Mouse (Mus musculus) hindbrain, embryonic 16.5 days (tissue): ENCODE data around the gene Tubb5. TPM values are rescaled to one million over a fixed set of nuclear protein-coding genes. Genes with fewer than 3 reads are reported as not detected.
A peak's percentile ranks its signal among the peaks of the same experiment; 100 is the strongest.

ENCODE experiments used
- ATAC-seq: fragments of 200-750 bp; cut with Nextera tagmentation; 2 replicates; pipeline ENCODE4 v1.8.0; 2017; ENCODE audit warnings: moderate TSS enrichment, moderate library complexity
- H3K27ac ChIP-seq: fragments of 300-500 bp; sonication (generic); 2 replicates; pipeline ENCODE4 v1.5.1; 2014; ENCODE audit warnings: low read depth, mild to moderate bottlenecking, control low read depth, low read length, moderate library complexity
- H3K27me3 ChIP-seq: fragments of 300-500 bp; sonication (generic); replicated peaks from 2 replicates; pipeline ENCODE4 v1.6.1; 2014; ENCODE audit warnings: low read length; ENCODE audit not compliant: control insufficient read depth, insufficient read depth
- H3K36me3 ChIP-seq: fragments of 300-500 bp; sonication (generic); 2 replicates; pipeline ENCODE4 v1.6.1; 2014; ENCODE audit warnings: mild to moderate bottlenecking, low read length, moderate library complexity, mixed read lengths; ENCODE audit not compliant: control insufficient read depth, insufficient read depth
- H3K4me1 ChIP-seq: fragments of 300-500 bp; sonication (generic); 2 replicates; pipeline ENCODE4 v1.6.1; 2014; ENCODE audit warnings: low read depth, low read length; ENCODE audit not compliant: control insufficient read depth, insufficient read depth
- H3K4me2 ChIP-seq: fragments of 300-500 bp; sonication (generic); 2 replicates; pipeline ENCODE4 v1.6.1; 2014; ENCODE audit warnings: mild to moderate bottlenecking, low read length, control low read depth, moderate library complexity
- H3K4me3 ChIP-seq: fragments of 300-500 bp; sonication (generic); 2 replicates; pipeline ENCODE4 v1.5.1; 2014; ENCODE audit warnings: mild to moderate bottlenecking, low read length, control low read depth, moderate library complexity
- H3K9ac ChIP-seq: fragments of 300-500 bp; sonication (generic); 2 replicates; pipeline ENCODE4 v1.6.1; 2014; ENCODE audit warnings: low read depth, mild to moderate bottlenecking, control low read depth, low read length, moderate library complexity
- H3K9me3 ChIP-seq: fragments of 300-500 bp; sonication (generic); 2 replicates; pipeline ENCODE4 v1.6.1; 2014; ENCODE audit warnings: mild to moderate bottlenecking, low read length, moderate library complexity; ENCODE audit not compliant: control insufficient read depth
- WGBS: fragments of 180-500 bp; shearing (Covaris S2); extraction: QIAGEN DNeasy Blood & Tissue Kit; methylation state at CpG from one replicate; pipeline ENCODE4 v1.1.7; 2014; 5-methylcytosine and 5-hydroxymethylcytosine counted together
- polyA plus RNA-seq: library from polyadenylated mRNA; unstranded; fragments of >200 nt; fragmentation: Nextera tagmentation; extraction: Ambion mirVana; gene quantifications from 2 replicates; pipeline ENCODE4 v1.2.1, GENCODE M21; 2015

Tubb5 gene
- polyA plus RNA-seq, 1 experiment from 2014 or later = 1,762 TPM

DNA sequence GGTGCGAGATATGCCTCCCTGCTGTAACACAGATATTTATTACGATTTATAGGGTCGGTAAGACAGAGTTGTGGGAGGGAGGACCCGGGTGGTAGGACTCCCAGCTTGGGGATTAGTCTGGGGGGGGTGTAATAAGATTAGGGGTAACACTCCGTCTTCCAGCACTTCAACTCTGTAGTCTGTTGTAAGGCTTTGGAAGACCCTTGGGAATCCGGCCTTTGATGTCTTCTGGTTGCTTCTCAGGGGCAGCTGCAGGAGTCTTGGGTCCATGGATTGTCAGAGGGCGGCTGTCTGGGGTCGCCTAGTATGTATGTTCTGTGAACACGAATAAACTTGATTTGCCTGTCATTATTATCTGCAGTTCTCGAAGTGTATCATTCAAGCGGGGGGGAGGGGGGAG, 15.5 kb downstream of the Tubb5 start:
- H3K27ac ChIP-seq = peak overlapping the region; percentile 90
- peaks cover 19% of the 10 kb centered on the region for H3K36me3 ChIP-seq
- H3K27me3 ChIP-seq = peaks cover 3% of the 10 kb centered on the region; the same call in 1 of the 2 replicates
- H3K4me1 ChIP-seq = peaks cover 27% of the 10 kb centered on the region
- H3K9ac ChIP-seq = peak overlapping the region; percentile 87
- peak; percentile 18 for ATAC-seq
- H3K4me2 ChIP-seq = peak overlapping the region; percentile 71
- H3K4me3 ChIP-seq = peak overlapping the region; percentile 74
- no peaks in the 10 kb centered on the region for H3K9me3 ChIP-seq
- WGBS = 2% methylated on average over 11 of the region's 11 CpGs

- H3K4me3 ChIP-seq = peak within 1 kb of the TSS; percentile 74
- no peaks in the 10 kb centered on the region for H3K9me3 ChIP-seq
- H3K9ac ChIP-seq = peak within 1 kb of the TSS; percentile 87
- peaks cover 27% of the 10 kb centered on the region for H3K4me1 ChIP-seq
- H3K27ac ChIP-seq = peak within 1 kb of the TSS; percentile 90
- under 1% methylated on average over 62 of the region's 62 CpGs for WGBS
- ATAC-seq = peak; percentile 13; the same call in 1 of the 2 replicates
- H3K36me3 ChIP-seq = peaks cover 12% of the 10 kb centered on the region
- peaks cover 3% of the 10 kb centered on the region; the same call in 1 of the 2 replicates for H3K27me3 ChIP-seq
- H3K4me2 ChIP-seq = peak within 1 kb of the TSS; percentile 71
Observed at GRCm38 (mm10) chr17:35821439-35822430, 16.4 kb downstream of the Tubb5 start, which contains the start of gene Ier3. Gene Ier3, plus strand, starts transcription at chr17:35821684.

DNA sequence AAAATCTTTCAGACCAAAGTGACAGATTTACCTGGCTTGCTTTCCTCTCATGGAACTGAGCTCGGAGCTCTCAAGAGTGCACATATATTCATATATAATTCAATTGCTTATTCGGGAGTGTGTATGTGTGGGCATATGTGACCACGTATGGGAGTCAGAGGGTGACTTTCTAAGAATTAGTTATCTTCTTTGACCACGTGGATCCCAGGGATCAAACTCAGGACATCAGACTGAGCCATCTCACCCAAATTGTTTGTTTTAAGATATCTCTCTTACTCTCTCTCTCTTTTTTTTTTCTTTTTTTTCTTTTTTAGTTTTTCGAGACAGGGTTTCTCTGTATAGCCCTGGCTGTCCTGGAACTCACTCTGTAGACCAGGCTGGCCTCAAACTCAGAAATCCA, 18.0 kb downstream of the Tubb5 start:
- ATAC-seq = no peak
- Histone ChIP-seq H3K27ac (no peak overlapping the region), H3K27me3 (peaks cover 3% of the 10 kb centered on the region; the same call in 1 of the 2 replicates), H3K4me3 (no peak overlapping the region), H3K36me3 (0 out of 2 replicates have a peak, but pooled peaks cover 2% of the 10 kb centered on the region), H3K9me3 (no peaks in the 10 kb centered on the region), H3K4me1 (peaks cover 27% of the 10 kb centered on the region), H3K9ac (no peak overlapping the region), H3K4me2 (no peak overlapping the region)
- 87% methylated on average over 5 of the region's 5 CpGs for WGBS

- no peaks in the 10 kb centered on the region for H3K9me3 ChIP-seq
- 61% methylated on average over 10 of the region's 10 CpGs for WGBS
- H3K9ac ChIP-seq = no peak overlapping the region
- no peak for ATAC-seq
- H3K27me3 ChIP-seq = peaks cover 3% of the 10 kb centered on the region; the same call in 1 of the 2 replicates
- peaks cover 12% of the 10 kb centered on the region for H3K4me1 ChIP-seq
- H3K4me2 ChIP-seq = no peak overlapping the region
- H3K36me3 ChIP-seq = no peaks in the 10 kb centered on the region
- no peak overlapping the region for H3K4me3 ChIP-seq
- no peak overlapping the region for H3K27ac ChIP-seq
Observed at GRCm38 (mm10) chr17:35817226-35817625, 20.9 kb downstream of the Tubb5 start.

DNA sequence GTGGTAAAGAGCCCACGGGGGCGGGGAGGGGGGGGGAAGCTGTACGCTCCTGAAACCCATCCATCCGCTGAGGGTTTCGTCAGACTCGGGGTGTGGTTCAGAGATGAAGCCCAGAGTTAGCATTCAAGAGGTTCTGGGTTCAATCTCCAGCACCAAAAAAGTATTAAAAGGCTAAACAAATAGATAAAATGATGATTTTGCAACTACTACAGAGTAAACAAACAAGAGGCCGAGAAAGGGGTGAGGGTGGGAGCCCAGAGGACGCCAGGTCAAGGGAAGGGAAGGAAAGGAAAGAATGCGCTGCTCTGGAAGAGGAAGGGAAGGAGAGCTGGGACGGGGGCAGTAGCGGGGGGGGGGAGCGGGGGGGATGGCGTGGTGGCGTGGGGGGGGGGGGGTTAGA, 21.4 kb downstream of the Tubb5 start:
- peaks cover 3% of the 10 kb centered on the region; the same call in 1 of the 2 replicates for H3K27me3 ChIP-seq
- no peak overlapping the region for H3K27ac ChIP-seq
- H3K4me1 ChIP-seq = peaks cover 7% of the 10 kb centered on the region
- no peak for ATAC-seq
- H3K4me3 ChIP-seq = no peak overlapping the region
- 50% methylated on average over 11 of the region's 14 CpGs for WGBS
- H3K9ac ChIP-seq = no peak overlapping the region
- no peak overlapping the region for H3K4me2 ChIP-seq
- H3K9me3 ChIP-seq = no peaks in the 10 kb centered on the region
- no peaks in the 10 kb centered on the region for H3K36me3 ChIP-seq

DNA sequence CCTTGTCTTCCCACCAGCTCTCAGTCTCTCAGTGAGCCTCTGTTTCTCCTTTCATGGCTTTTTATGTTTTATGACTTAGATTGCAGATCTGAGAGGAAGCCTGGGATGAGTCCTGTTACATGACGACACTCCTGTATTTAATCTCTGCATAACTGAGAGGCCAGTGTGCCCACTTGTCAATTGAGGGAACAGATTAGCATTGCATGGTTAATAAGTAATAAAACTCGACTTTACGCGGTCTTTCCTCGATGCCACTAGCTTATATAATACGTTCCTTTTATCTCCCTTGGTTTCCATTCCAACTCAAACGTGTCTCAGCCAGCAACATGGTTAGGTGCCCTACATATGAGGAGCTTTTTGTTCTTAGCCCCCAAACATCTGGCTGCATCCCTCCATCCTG, 22.3 kb downstream of the Tubb5 start:
- Histone ChIP-seq H3K4me2 (no peak overlapping the region), H3K4me3 (no peak overlapping the region), H3K36me3 (no peaks in the 10 kb centered on the region), H3K27me3 (no peaks in the 10 kb centered on the region; the same call in 1 of the 2 replicates), H3K9ac (no peak overlapping the region), H3K4me1 (no peaks in the 10 kb centered on the region), H3K27ac (no peak overlapping the region), H3K9me3 (no peaks in the 10 kb centered on the region)
- 60% methylated on average over 7 of the region's 7 CpGs for WGBS
- no peak for ATAC-seq

DNA sequence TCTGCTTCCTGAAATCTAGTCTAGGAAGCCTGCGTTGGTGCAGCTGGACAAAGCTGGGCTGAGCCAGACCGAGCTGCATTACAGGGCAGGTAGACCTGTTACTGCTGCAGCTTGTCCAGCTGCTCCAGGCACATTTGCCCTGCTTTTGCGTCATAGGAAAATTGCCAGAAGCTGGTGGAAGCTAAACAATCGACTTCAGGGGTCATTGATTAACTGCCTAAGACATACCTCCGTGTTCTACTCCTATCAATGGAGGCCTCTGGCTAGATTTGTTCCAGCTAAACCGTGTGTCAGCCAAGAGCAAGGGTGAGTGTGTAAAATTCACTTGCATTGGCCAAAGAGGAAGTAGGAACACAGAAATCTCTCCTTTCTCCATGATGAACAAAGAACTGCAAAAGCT, 23.4 kb downstream of the Tubb5 start:
- 59% methylated on average over 6 of the region's 6 CpGs for WGBS
- Histone ChIP-seq H3K27me3 (no peaks in the 10 kb centered on the region; the same call in 1 of the 2 replicates), H3K4me1 (no peaks in the 10 kb centered on the region), H3K4me2 (no peak overlapping the region), H3K9me3 (no peaks in the 10 kb centered on the region), H3K27ac (no peak overlapping the region), H3K9ac (no peak overlapping the region), H3K4me3 (no peak overlapping the region), H3K36me3 (no peaks in the 10 kb centered on the region)
- ATAC-seq = no peak

- ATAC-seq = no peak
- Histone ChIP-seq H3K9ac (no peak overlapping the region), H3K4me1 (no peaks in the 10 kb centered on the region), H3K4me2 (no peak overlapping the region), H3K9me3 (no peaks in the 10 kb centered on the region), H3K36me3 (no peaks in the 10 kb centered on the region), H3K27ac (peak overlapping the region; percentile 9; the same call in 1 of the 2 replicates), H3K4me3 (no peak overlapping the region), H3K27me3 (no peaks in the 10 kb centered on the region)
- WGBS = 77% methylated on average over 7 of the region's 7 CpGs
Observed at GRCm38 (mm10) chr17:35813653-35814052, 24.5 kb downstream of the Tubb5 start.

- H3K27ac ChIP-seq = peak overlapping the region; percentile 40
Observed at GRCm38 (mm10) chr17:35813245-35813647, 24.9 kb downstream of the Tubb5 start.

More at GRCm38 (mm10) chr17:35813245-35813647, 24.9 kb downstream of the Tubb5 start:
- no peaks in the 10 kb centered on the region for H3K4me1 ChIP-seq
- no peak overlapping the region for H3K9ac ChIP-seq
- 46% methylated on average over 7 of the region's 7 CpGs for WGBS
- H3K4me2 ChIP-seq = no peak overlapping the region
- ATAC-seq = peak; percentile 75
- no peaks in the 10 kb centered on the region for H3K27me3 ChIP-seq
- no peaks in the 10 kb centered on the region for H3K9me3 ChIP-seq
- H3K4me3 ChIP-seq = no peak overlapping the region
- H3K36me3 ChIP-seq = no peaks in the 10 kb centered on the region
